Mouse (Mus musculus): Measurements from ENCODE around the gene Pxmp4. TPM values are rescaled to one million over a fixed set of nuclear protein-coding genes. Genes with fewer than 3 reads are reported as not detected.

Pxmp4 gene
- polyA plus RNA-seq, 1 experiment from 2014 or later = 14.1 TPM

- Histone ChIP-seq H3K4me1 (replicated peaks; ENCODE audit: control insufficient read depth, insufficient read depth, low read length) (no peaks in the 10 kb centered on the region), H3K36me3 (ENCODE audit: control insufficient read depth, insufficient read depth, low read length) (peaks cover 8% of the 10 kb centered on the region), H3K27me3 (ENCODE audit: control insufficient read depth, insufficient read depth, low read length) (no peaks in the 10 kb centered on the region), H3K4me3 (ENCODE audit: low read depth, low read length) (no peak overlapping the region), H3K4me2 (replicated peaks; ENCODE audit: low read depth, low read length) (no peak overlapping the region), H3K9ac (ENCODE audit: low read depth, low read length) (no peak overlapping the region), H3K27ac (ENCODE audit: low read depth, low read length) (peak overlapping the region; percentile 24; the same call in 1 of the 2 replicates), H3K9me3 (ENCODE audit: control insufficient read depth, low read length) (no peaks in the 10 kb centered on the region)
- DNase-seq (ENCODE audit: low spot score) = no peak
- WGBS = 70% methylated on average over 2 of the region's 2 CpGs
- no peak for ATAC-seq (ENCODE audit: low FRiP score)
Measured at GRCm38 (mm10) chr2:154538310-154538709, 65.2 kb downstream of the Pxmp4 start.

Other genes starting within 250 kb of the Pxmp4 start
- gene Cdk5rap1, start 230.7 kb downstream of the Pxmp4 start, polyA plus RNA-seq (2014; fragmentation: Nextera tagmentation; extraction: Ambion mirVana) = 13.2 and 15.8 TPM in 2 replicates
- gene Snta1, start 195.6 kb downstream of the Pxmp4 start, polyA plus RNA-seq (2014; fragmentation: Nextera tagmentation; extraction: Ambion mirVana) = 2.1 TPM in 2 replicates
- 68.2 and 71.5 TPM in 2 replicates for gene Cbfa2t2, start 167.2 kb downstream of the Pxmp4 start, polyA plus RNA-seq (2014; fragmentation: Nextera tagmentation; extraction: Ambion mirVana)
- 2.5 and 3.0 TPM in 2 replicates for gene 1700003F12Rik, start 56.6 kb downstream of the Pxmp4 start, polyA plus RNA-seq (2014; fragmentation: Nextera tagmentation; extraction: Ambion mirVana)
- gene Actl10, start 51.9 kb downstream of the Pxmp4 start, polyA plus RNA-seq (2014; fragmentation: Nextera tagmentation; extraction: Ambion mirVana) = 0.32 and 0.69 TPM in 2 replicates
- 10.8 and 12.5 TPM in 2 replicates for gene Necab3, start 44.8 kb downstream of the Pxmp4 start, polyA plus RNA-seq (2014; fragmentation: Nextera tagmentation; extraction: Ambion mirVana)
- 13.0 and 16.9 TPM in 2 replicates for gene E2f1, start 33.8 kb downstream of the Pxmp4 start, polyA plus RNA-seq (2014; fragmentation: Nextera tagmentation; extraction: Ambion mirVana)
- 1.0 and 1.5 TPM in 2 replicates for gene Zfp341, start 9.6 kb upstream of the Pxmp4 start, polyA plus RNA-seq (2014; fragmentation: Nextera tagmentation; extraction: Ambion mirVana)
- 0.56 and 1.0 TPM in 2 replicates for gene 4930519P11Rik, start 9.7 kb upstream of the Pxmp4 start, polyA plus RNA-seq (2014; fragmentation: Nextera tagmentation; extraction: Ambion mirVana)
- gene Chmp4b, start 48.0 kb upstream of the Pxmp4 start, polyA plus RNA-seq (2014; fragmentation: Nextera tagmentation; extraction: Ambion mirVana) = 15.2 and 15.7 TPM in 2 replicates
- not detected in 2 replicates for gene Gm14214, start 166.3 kb upstream of the Pxmp4 start, polyA plus RNA-seq (2014; fragmentation: Nextera tagmentation; extraction: Ambion mirVana)
- gene Raly, start 187.4 kb upstream of the Pxmp4 start, polyA plus RNA-seq (2014; fragmentation: Nextera tagmentation; extraction: Ambion mirVana) = 61.8 and 76.6 TPM in 2 replicates
- gene a, start 187.7 kb upstream of the Pxmp4 start, polyA plus RNA-seq (2014; fragmentation: Nextera tagmentation; extraction: Ambion mirVana) = 0.99 and 1.3 TPM in 2 replicates

Measured in hindbrain, embryonic 11.5 days (tissue).